Mouse (Mus musculus) MEL (cell line): ENCODE results near the gene Clpp. TPM values are rescaled to one million over a fixed set of nuclear protein-coding genes. Genes with fewer than 3 reads are reported as not detected.

Source experiments
- DNase-seq: peaks from one replicate; pipeline ENCODE4 v3.0.0; 2011; ENCODE audit warnings: low read depth, low spot score
- H3K27ac ChIP-seq: 2 replicates; pipeline ENCODE4 v1.5.1; 2012; ENCODE audit warnings: low read depth, mild to moderate bottlenecking, control low read depth, low read length, moderate library complexity; ENCODE audit not compliant: control insufficient read depth
- H3K27me3 ChIP-seq, 2 experiments: fragments of 150-350 bp in 1 of 2; sonication (generic) in 1 of 2; 2 replicates each; pipeline ENCODE4 v1.6.1; 2012; ENCODE audit warnings: low read length in 2 of 2, mild to moderate bottlenecking in 2 of 2, improper control_type of control experiment in 1 of 2, moderate library complexity in 1 of 2; ENCODE audit not compliant: insufficient read depth in 2 of 2, control insufficient read depth in 1 of 2
- H3K36me3 ChIP-seq, 2 experiments: 2 replicates each; pipeline ENCODE4 v1.6.1; 2012 to 2014; ENCODE audit warnings: low read length in 2 of 2, improper control_type of control experiment in 1 of 2, inconsistent platforms in 1 of 2, mild to moderate bottlenecking in 1 of 2; ENCODE audit not compliant: insufficient read depth in 2 of 2, control insufficient read depth in 1 of 2
- H3K4me1 ChIP-seq, 2 experiments: fragments of 150-350 bp in 1 of 2; sonication (generic) in 1 of 2; 2 replicates each; pipeline ENCODE4 v1.6.1; 2012; ENCODE audit warnings: low read length in 2 of 2, improper control_type of control experiment in 1 of 2, mild to moderate bottlenecking in 1 of 2; ENCODE audit not compliant: insufficient read depth in 2 of 2, control insufficient read depth in 1 of 2
- H3K4me3 ChIP-seq, 2 experiments: fragments of 150-350 bp in 1 of 2; sonication (generic) in 1 of 2; 2 replicates each; pipeline ENCODE4 v1.5.1; 2012; ENCODE audit warnings: low read depth in 2 of 2, low read length in 2 of 2, mild to moderate bottlenecking in 2 of 2, moderate library complexity in 2 of 2, control low read depth in 1 of 2, improper control_type of control experiment in 1 of 2; ENCODE audit not compliant: control insufficient read depth in 1 of 2, insufficient read depth in 1 of 2
- H3K79me2 ChIP-seq: 2 replicates; pipeline ENCODE4 v1.6.1; 2012; ENCODE audit warnings: mild to moderate bottlenecking, low read length, moderate library complexity; ENCODE audit not compliant: control insufficient read depth, poor library complexity, insufficient read depth
- H3K9ac ChIP-seq: 2 replicates; pipeline ENCODE4 v1.6.1; 2012; ENCODE audit warnings: low read depth, mild to moderate bottlenecking, control low read depth, low read length, moderate library complexity; ENCODE audit not compliant: control insufficient read depth, poor library complexity, severe bottlenecking
- H3K9me3 ChIP-seq: fragments of 150-350 bp; sonication (generic); replicated peaks from 2 replicates; pipeline ENCODE4 v1.6.1; 2012; ENCODE audit warnings: mild to moderate bottlenecking, low read length, improper control_type of control experiment, moderate library complexity; ENCODE audit not compliant: insufficient read depth
- BHLHE40 ChIP-seq: IDR thresholded peaks from 2 replicates; pipeline ENCODE4 v1.6.1; 2012; ENCODE audit warnings: low read depth, mild to moderate bottlenecking, inconsistent platforms, low read length, improper control_type of control experiment, borderline replicate concordance
- CHD1 ChIP-seq: IDR thresholded peaks from 2 replicates; pipeline ENCODE4 v1.6.1; 2012; ENCODE audit warnings: low read depth, mild to moderate bottlenecking, inconsistent platforms, low read length, improper control_type of control experiment
- CHD2 ChIP-seq: IDR thresholded peaks from 2 replicates; pipeline ENCODE4 v1.6.1; 2011; ENCODE audit warnings: low read length, improper control_type of control experiment
- ETS1 ChIP-seq: IDR thresholded peaks from 2 replicates; pipeline ENCODE4 v1.6.1; 2012; ENCODE audit warnings: low read depth, mild to moderate bottlenecking, inconsistent platforms, low read length, improper control_type of control experiment, moderate library complexity
- GABPA ChIP-seq: IDR thresholded peaks from 2 replicates; pipeline ENCODE4 v1.6.1; 2012; ENCODE audit warnings: low read depth, mild to moderate bottlenecking, inconsistent platforms, low read length, improper control_type of control experiment, moderate library complexity
- GATA1 ChIP-seq: IDR thresholded peaks from 2 replicates; pipeline ENCODE4 v1.6.1; 2011; ENCODE audit warnings: low read depth, low read length, improper control_type of control experiment
- HCFC1 ChIP-seq: IDR thresholded peaks from 2 replicates; pipeline ENCODE4 v1.6.1; 2012; ENCODE audit warnings: low read depth, mild to moderate bottlenecking, inconsistent platforms, low read length, improper control_type of control experiment, moderate library complexity
- MAZ ChIP-seq: IDR thresholded peaks from 2 replicates; pipeline ENCODE4 v1.6.1; 2012; ENCODE audit warnings: low read depth, mild to moderate bottlenecking, inconsistent platforms, low read length, improper control_type of control experiment
- MYB ChIP-seq: IDR thresholded peaks from 2 replicates; pipeline ENCODE4 v1.6.1; 2011; ENCODE audit warnings: mild to moderate bottlenecking, low read depth, low read length, improper control_type of control experiment
- NRF1 ChIP-seq: IDR thresholded peaks from 2 replicates; pipeline ENCODE4 v1.6.1; 2014; ENCODE audit warnings: low read depth, mild to moderate bottlenecking, inconsistent platforms, low read length, improper control_type of control experiment, moderate library complexity; ENCODE audit not compliant: poor library complexity, insufficient read depth, severe bottlenecking
- POLR2A ChIP-seq, 2 experiments: IDR thresholded peaks; 2 replicates each; pipeline ENCODE4 v1.6.1; 2011 to 2012; ENCODE audit warnings: low read length in 2 of 2, mild to moderate bottlenecking in 2 of 2, control low read depth in 1 of 2, improper control_type of control experiment in 1 of 2, low read depth in 1 of 2, moderate library complexity in 1 of 2; ENCODE audit not compliant: control insufficient read depth in 1 of 2, insufficient read depth in 1 of 2, poor library complexity in 1 of 2
- POLR2AphosphoS2 ChIP-seq: IDR thresholded peaks from 2 replicates; pipeline ENCODE4 v1.6.1; 2011; ENCODE audit warnings: low read length, improper control_type of control experiment
- POLR2AphosphoS5 ChIP-seq: IDR thresholded peaks from 2 replicates; pipeline ENCODE4 v1.6.1; 2012; ENCODE audit warnings: low read depth, borderline replicate concordance, mild to moderate bottlenecking, inconsistent platforms, low read length, moderate library complexity, mixed read lengths
- RAD21 ChIP-seq: IDR thresholded peaks from 2 replicates; pipeline ENCODE4 v1.6.1; 2011; ENCODE audit warnings: mild to moderate bottlenecking, low read depth, low read length, improper control_type of control experiment
- RCOR1 ChIP-seq: IDR thresholded peaks from 2 replicates; pipeline ENCODE4 v1.6.1; 2012; ENCODE audit warnings: low read depth, mild to moderate bottlenecking, inconsistent platforms, low read length, improper control_type of control experiment
- SIN3A ChIP-seq: IDR thresholded peaks from 2 replicates; pipeline ENCODE4 v1.6.1; 2012; ENCODE audit warnings: low read length, improper control_type of control experiment, inconsistent platforms
- UBTF ChIP-seq: IDR thresholded peaks from 2 replicates; pipeline ENCODE4 v1.6.1; 2012; ENCODE audit warnings: low read depth, mild to moderate bottlenecking, inconsistent platforms, low read length, improper control_type of control experiment, moderate library complexity, borderline replicate concordance; ENCODE audit not compliant: insufficient read depth
- ZC3H11A ChIP-seq: IDR thresholded peaks from 2 replicates; pipeline ENCODE4 v1.6.1; 2012; ENCODE audit warnings: low read depth, mild to moderate bottlenecking, inconsistent platforms, low read length, improper control_type of control experiment
- ZMIZ1 ChIP-seq: IDR thresholded peaks from 2 replicates; pipeline ENCODE4 v1.6.1; 2012; ENCODE audit warnings: low read depth, mild to moderate bottlenecking, inconsistent platforms, low read length, improper control_type of control experiment, moderate library complexity
- polyA plus RNA-seq, 2 experiments: library from polyadenylated mRNA; stranded (reverse) in 1 of 2; unstranded in 1 of 2; fragments of >175 nt in 1 of 2; fragments of >200 nt in 1 of 2; gene quantifications; 2 replicates each; pipeline versions ENCODE4 v1.2.1 to v1.2.4; 2012; ENCODE audit warnings: low replicate concordance in 2 of 2, low read depth in 1 of 2; ENCODE audit not compliant: insufficient read length in 2 of 2, insufficient read depth in 1 of 2, missing spikeins in 1 of 2
- total RNA-seq: library from RNA; depleted of rRNA; stranded (reverse); fragments of 300-350 nt; gene quantifications from 2 replicates; pipeline ENCODE4 v1.2.3, GENCODE M21; 2012

The Clpp gene
- total and polyA plus RNA-seq, 3 experiments, result 177 to 178 TPM; not detected in 1

DNA sequence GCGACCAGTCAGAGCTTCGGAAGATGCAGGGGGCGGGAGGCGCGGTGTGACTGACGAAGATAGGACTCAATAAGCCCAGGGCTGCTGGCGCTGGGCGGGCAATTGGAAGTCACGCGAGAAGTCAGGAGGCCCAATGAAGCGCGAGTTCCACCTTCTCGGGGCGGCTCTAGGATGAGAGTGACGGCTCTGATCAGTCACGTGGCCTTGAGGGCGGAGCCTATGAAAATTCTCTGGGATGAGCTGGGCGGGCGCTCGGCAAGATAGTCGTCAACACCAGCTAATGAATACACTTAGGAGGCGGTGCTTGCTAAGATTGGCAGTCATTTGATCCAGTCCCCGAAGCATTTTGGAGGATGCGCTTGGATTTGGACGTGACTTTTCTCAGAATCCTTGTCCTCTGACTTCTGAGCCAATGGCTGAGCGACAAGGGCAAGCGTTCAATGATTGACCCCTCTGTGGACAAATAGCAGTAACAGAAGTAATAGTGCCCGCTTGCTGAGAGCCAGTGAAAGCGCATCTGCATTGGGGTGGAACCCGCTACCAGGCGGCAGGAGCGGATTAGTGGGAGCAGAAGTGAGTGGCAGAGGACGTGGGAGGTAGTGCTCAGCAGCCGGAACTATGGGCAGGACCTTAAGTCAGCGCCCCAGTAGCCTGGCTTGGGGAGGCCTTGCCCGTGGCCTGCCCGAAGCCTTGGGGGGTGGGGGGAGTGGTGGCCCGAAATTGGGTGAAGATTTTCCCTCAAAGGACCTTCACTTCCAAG is 41.7 kb downstream of the Clpp start (continued):
- TF ChIP-seq MAZ, result no peak
- TF ChIP-seq RAD21, result no peak
- peak; percentile 84; the same call in 1 of the 2 replicates for TF ChIP-seq POLR2AphosphoS5
- TF ChIP-seq BHLHE40, result no peak
- peak; percentile 59 for TF ChIP-seq HCFC1
- TF ChIP-seq CHD1, result no peak
- no peak for TF ChIP-seq UBTF
- no peak for TF ChIP-seq GABPA
- TF ChIP-seq ZC3H11A, result no peak
- TF ChIP-seq ETS1, result no peak
- TF ChIP-seq POLR2AphosphoS2, result peak; percentile 83; the same call in 1 of the 2 replicates
- peak; percentile 59 for TF ChIP-seq NRF1
- no peak for TF ChIP-seq ZMIZ1

DNA sequence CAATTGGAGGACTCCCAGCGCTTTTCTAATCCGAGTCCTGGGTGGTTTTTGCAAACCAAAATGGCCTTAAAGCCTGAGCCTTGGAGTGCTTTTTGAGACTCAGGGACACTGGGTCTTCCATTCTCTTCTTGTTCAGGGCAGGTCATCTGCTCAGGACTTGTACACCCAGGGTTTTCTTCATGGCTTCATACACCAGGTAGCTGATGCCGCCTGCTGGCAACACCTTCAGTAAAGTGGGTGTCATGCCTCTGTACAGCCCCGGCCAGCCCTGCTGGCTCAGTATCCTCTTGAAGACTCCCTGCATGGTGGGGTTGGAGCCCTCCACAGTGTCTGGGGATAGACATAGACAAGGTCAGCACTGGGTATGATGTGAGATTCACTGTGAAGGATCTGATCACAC is 42.7 kb downstream of the Clpp start:
- Histone ChIP-seq H3K4me1 (peaks cover 0 to 18% of the 10 kb centered on the region in 2 experiments; a peak in 2 of 4 replicates), H3K27ac (no peak overlapping the region), H3K9ac (peak overlapping the region; percentile 83), H3K4me3 (no peak overlapping the region; a peak in 1 of 4 replicates), H3K36me3 (peaks cover 2 to 10% of the 10 kb centered on the region in 2 experiments; a peak in 3 of 4 replicates), H3K27me3 (no peaks in the 10 kb centered on the region), H3K79me2 (peaks cover 33% of the 10 kb centered on the region), H3K9me3 (no peaks in the 10 kb centered on the region)
- TF ChIP-seq RCOR1 (no peak), MYB (no peak), POLR2A (IDR thresholded peaks at IDR 0.05; ENCODE audit: control insufficient read depth in 1 of 2, insufficient read depth in 1 of 2, low read depth in 1 of 2, low read length in 2 of 2, poor library complexity in 1 of 2) (no peak), GATA1 (no peak), SIN3A (no peak), CHD1 (no peak), CHD2 (no peak)
- DNase-seq, result no peak
